Mouse (Mus musculus): ENCODE results near the gene Hsd11b1. TPM values are rescaled to one million over a fixed set of nuclear protein-coding genes. Genes with fewer than 3 reads are reported as not detected.
A peak's percentile ranks its signal among the peaks of the same experiment; 100 is the strongest.

Hsd11b1 gene
- total and polyA plus RNA-seq, 2 experiments from 2014 or later = 2.8 to 3.0 TPM

GRCm38 (mm10) chr1:193284228-193284779, 20.4 kb upstream of the Hsd11b1 start:
- TF ChIP-seq CTCF (IDR thresholded peaks at IDR 0.05) = no peak
- no peak overlapping the region for H3K4me3 ChIP-seq (ENCODE audit: low read depth, low read length)
- no peak for ATAC-seq (ENCODE audit: low FRiP score)
- peak; percentile 33 for DNase-seq (ENCODE audit: low spot score)
- 77% methylated on average over 7 of the region's 7 CpGs for WGBS
- H3K9ac ChIP-seq (replicated peaks; ENCODE audit: low read length, poor library complexity, severe bottlenecking) = no peak overlapping the region
- no peaks in the 10 kb centered on the region for H3K4me1 ChIP-seq (ENCODE audit: insufficient read depth, low read length)
- H3K9me3 ChIP-seq (ENCODE audit: low read length) = no peaks in the 10 kb centered on the region
- no peaks in the 10 kb centered on the region for H3K27me3 ChIP-seq (ENCODE audit: insufficient read depth, low read length)
- no peak overlapping the region for H3K27ac ChIP-seq (ENCODE audit: low read depth, low read length)
- H3K36me3 ChIP-seq (ENCODE audit: insufficient read depth, low read length) = no peaks in the 10 kb centered on the region
- H3K4me2 ChIP-seq (ENCODE audit: low read depth, low read length, poor library complexity, severe bottlenecking) = no peak overlapping the region

- H3K27ac ChIP-seq (ENCODE audit: low read depth, low read length) = no peak overlapping the region
- no peaks in the 10 kb centered on the region for H3K36me3 ChIP-seq (ENCODE audit: insufficient read depth, low read length)
- H3K4me1 ChIP-seq (ENCODE audit: insufficient read depth, low read length) = no peaks in the 10 kb centered on the region
- no peak overlapping the region for H3K4me2 ChIP-seq (ENCODE audit: low read depth, low read length, poor library complexity, severe bottlenecking)
- no peaks in the 10 kb centered on the region for H3K27me3 ChIP-seq (ENCODE audit: insufficient read depth, low read length)
- 85% methylated on average over 2 of the region's 2 CpGs for WGBS
- DNase-seq (ENCODE audit: low spot score) (no peak), ATAC-seq (ENCODE audit: low FRiP score) (no peak)
- no peak overlapping the region for H3K9ac ChIP-seq (replicated peaks; ENCODE audit: low read length, poor library complexity, severe bottlenecking)
- no peaks in the 10 kb centered on the region for H3K9me3 ChIP-seq (ENCODE audit: low read length)
- no peak overlapping the region for H3K4me3 ChIP-seq (ENCODE audit: low read depth, low read length)
- no peak for TF ChIP-seq CTCF (IDR thresholded peaks at IDR 0.05)
These were observed 17.5 kb upstream of the Hsd11b1 start for GRCm38 (mm10) chr1:193281344-193281743.

- Histone ChIP-seq H3K4me2 (ENCODE audit: low read depth, low read length, poor library complexity, severe bottlenecking) (no peak overlapping the region), H3K9ac (replicated peaks; ENCODE audit: low read length, poor library complexity, severe bottlenecking) (no peak overlapping the region), H3K27ac (ENCODE audit: low read depth, low read length) (no peak overlapping the region), H3K9me3 (ENCODE audit: low read length) (no peaks in the 10 kb centered on the region), H3K4me3 (ENCODE audit: low read depth, low read length) (no peak overlapping the region), H3K36me3 (ENCODE audit: insufficient read depth, low read length) (no peaks in the 10 kb centered on the region), H3K4me1 (ENCODE audit: insufficient read depth, low read length) (no peaks in the 10 kb centered on the region), H3K27me3 (ENCODE audit: insufficient read depth, low read length) (no peaks in the 10 kb centered on the region)
- DNase-seq (ENCODE audit: low spot score) = no peak
- TF ChIP-seq CTCF (IDR thresholded peaks at IDR 0.05) = no peak
- ATAC-seq (ENCODE audit: low FRiP score) = no peak
- WGBS = 80% methylated on average over 4 of the region's 4 CpGs
These were observed 15.6 kb upstream of the Hsd11b1 start for GRCm38 (mm10) chr1:193279492-193279891.

- WGBS = 46% methylated on average over 6 of the region's 6 CpGs
These were observed 14.7 kb upstream of the Hsd11b1 start for GRCm38 (mm10) chr1:193278414-193279045.

GRCm38 (mm10) chr1:193274407-193275071, 10.7 kb upstream of the Hsd11b1 start:
- Histone ChIP-seq H3K36me3 (ENCODE audit: insufficient read depth, low read length) (no peaks in the 10 kb centered on the region), H3K4me3 (ENCODE audit: low read depth, low read length) (no peak overlapping the region), H3K9me3 (ENCODE audit: low read length) (no peaks in the 10 kb centered on the region), H3K4me1 (ENCODE audit: insufficient read depth, low read length) (0 out of 2 replicates have a peak, but pooled peaks cover 5% of the 10 kb centered on the region), H3K9ac (replicated peaks; ENCODE audit: low read length, poor library complexity, severe bottlenecking) (no peak overlapping the region), H3K27ac (ENCODE audit: low read depth, low read length) (no peak overlapping the region), H3K27me3 (ENCODE audit: insufficient read depth, low read length) (no peaks in the 10 kb centered on the region), H3K4me2 (ENCODE audit: low read depth, low read length, poor library complexity, severe bottlenecking) (no peak overlapping the region)
- ATAC-seq (ENCODE audit: low FRiP score) = no peak
- WGBS = 90% methylated on average over 8 of the region's 8 CpGs
- no peak for DNase-seq (ENCODE audit: low spot score)
- TF ChIP-seq CTCF (IDR thresholded peaks at IDR 0.05) = no peak

More at GRCm38 (mm10) chr1:193278414-193279045, 14.7 kb upstream of the Hsd11b1 start:
- Histone ChIP-seq H3K4me2 (ENCODE audit: low read depth, low read length, poor library complexity, severe bottlenecking) (no peak overlapping the region), H3K36me3 (ENCODE audit: insufficient read depth, low read length) (no peaks in the 10 kb centered on the region), H3K9ac (replicated peaks; ENCODE audit: low read length, poor library complexity, severe bottlenecking) (no peak overlapping the region), H3K4me3 (ENCODE audit: low read depth, low read length) (no peak overlapping the region), H3K9me3 (ENCODE audit: low read length) (no peaks in the 10 kb centered on the region), H3K4me1 (ENCODE audit: insufficient read depth, low read length) (no peaks in the 10 kb centered on the region), H3K27ac (ENCODE audit: low read depth, low read length) (no peak overlapping the region), H3K27me3 (ENCODE audit: insufficient read depth, low read length) (no peaks in the 10 kb centered on the region)
- no peak for ATAC-seq (ENCODE audit: low FRiP score)
- no peak for TF ChIP-seq CTCF (IDR thresholded peaks at IDR 0.05)
- no peak for DNase-seq (ENCODE audit: low spot score)
